ENCODE assay signal across 33 mouse cellular contexts in genomic region chr1:120328212-120328611, GRCm38 (mm10). TPM values are rescaled to one million over a fixed set of nuclear protein-coding genes. Genes with fewer than 3 reads are reported as not detected.
"Had no signal": no experiment of that assay in that cellular context is flagged by ENCODE, and none has a peak within 500 bp of the region (broad histone marks: within the 10 kb centered on the region; RNA-seq: fewer than 3 reads in every experiment).

No protein-coding gene starts in this region.

- H3K27ac ChIP-seq: heart, adult 2 months; heart, embryonic 10.5 days; heart, embryonic 13.5 days; heart, embryonic 15.5 days; hindbrain, embryonic 10.5 days; hindbrain, embryonic 12.5 days; hindbrain, embryonic 13.5 days; hindbrain, embryonic 14.5 days; hindbrain, embryonic 15.5 days; hindbrain, postnatal 0 days; intestine, embryonic 15.5 days; kidney, embryonic 15.5 days; kidney, postnatal 0 days; left cerebral cortex, adult 2 months had no signal

- H3K4me2 ChIP-seq: heart, embryonic 11.5 days; heart, embryonic 12.5 days; heart, embryonic 13.5 days; heart, embryonic 15.5 days; hindbrain, embryonic 12.5 days; hindbrain, embryonic 13.5 days; hindbrain, embryonic 14.5 days; hindbrain, embryonic 15.5 days; intestine, embryonic 15.5 days; kidney, embryonic 15.5 days had no signal

- H3K27me3 ChIP-seq: hindbrain, embryonic 12.5 days; hindbrain, embryonic 15.5 days; intestine, embryonic 15.5 days had no signal

- H3K9me3 ChIP-seq: heart, embryonic 10.5 days; heart, embryonic 12.5 days; heart, embryonic 13.5 days; heart, embryonic 15.5 days; hindbrain, embryonic 10.5 days; hindbrain, embryonic 12.5 days; hindbrain, embryonic 13.5 days; hindbrain, embryonic 15.5 days; intestine, embryonic 15.5 days; kidney, embryonic 15.5 days had no signal

- DNase-seq: kidney, adult 11 months had no signal

- H3K4me3 ChIP-seq: heart, adult 2 months; heart, embryonic 10.5 days; heart, embryonic 12.5 days; heart, embryonic 13.5 days; heart, embryonic 15.5 days; hindbrain, embryonic 10.5 days; hindbrain, embryonic 12.5 days; hindbrain, embryonic 13.5 days; hindbrain, embryonic 15.5 days; intestine, embryonic 15.5 days; kidney, embryonic 15.5 days; left cerebral cortex, adult 2 months had no signal

- H3K9ac ChIP-seq: heart, embryonic 12.5 days; heart, embryonic 13.5 days; heart, embryonic 15.5 days; hindbrain, embryonic 12.5 days; hindbrain, embryonic 13.5 days; hindbrain, embryonic 14.5 days; hindbrain, embryonic 15.5 days; intestine, embryonic 15.5 days; kidney, embryonic 15.5 days had no signal

- H3K36me3 ChIP-seq: heart, embryonic 10.5 days; heart, embryonic 12.5 days; heart, embryonic 13.5 days; heart, embryonic 15.5 days; hindbrain, embryonic 10.5 days; hindbrain, embryonic 12.5 days; hindbrain, embryonic 13.5 days; hindbrain, embryonic 15.5 days; intestine, embryonic 15.5 days; kidney, embryonic 15.5 days had no signal

- ATAC-seq: hindbrain, embryonic 16.5 days; inflammation-experienced regulatory T-cells, adult 6 months; intestine, embryonic 15.5 days; intestine, embryonic 16.5 days; intestine, postnatal 0 days had no signal

- H3K4me1 ChIP-seq: heart, embryonic 10.5 days; heart, embryonic 12.5 days; heart, embryonic 13.5 days; heart, embryonic 15.5 days; hindbrain, embryonic 10.5 days; hindbrain, embryonic 12.5 days; hindbrain, embryonic 13.5 days; hindbrain, embryonic 15.5 days; intestine, embryonic 15.5 days; kidney, embryonic 15.5 days had no signal

RNA-seq across cellular contexts. Expression of gene C1ql2, which starts 12.2 kb away (rescaled TPM):
- total RNA-seq: heart, adult 2 months; heart, postnatal 10 days; heart, postnatal 14 days; heart, postnatal 25 days; heart, postnatal 36 days; heart, postnatal 4 days; hematopoietic stem cell, adult 5-6 weeks had no signal
- polyA plus RNA-seq: heart, adult 2 months; heart, embryonic 10.5 days; heart, embryonic 11.5 days; heart, embryonic 12.5 days; heart, embryonic 13.5 days; heart, embryonic 14.5 days; heart, embryonic 15.5 days; heart, embryonic 16.5 days; heart, postnatal 0 days; inflammation-experienced regulatory T-cells, adult 6 months; intestine, embryonic 14.5 days; intestine, embryonic 15.5 days; intestine, embryonic 16.5 days; intestine, postnatal 0 days; kidney, embryonic 14.5 days; kidney, embryonic 15.5 days; large intestine, adult 2 months had no signal
